In genomic region chr7:80729662-80730061, GRCm38 (mm10) we compare ENCODE assay signal across 8 mouse cellular contexts. TPM values are rescaled to one million over a fixed set of nuclear protein-coding genes. Genes with fewer than 3 reads are reported as not detected.
DNase-seq lines count a peak whose midpoint lies in the region; ATAC-seq lines count a peak whose summit lies in the region.

No protein-coding gene starts in this region.

- H3K36me3 ChIP-seq in kidney, embryonic 16.5 days (ENCODE audit: insufficient read depth, low read length) = peaks cover 68% of the 10 kb centered on the region
- H3K36me3 ChIP-seq in liver, embryonic 13.5 days = peaks cover 33% of the 10 kb centered on the region
- peaks cover 71% of the 10 kb centered on the region for H3K36me3 ChIP-seq in neural tube, embryonic 15.5 days

- no peaks in the 10 kb centered on the region for H3K4me1 ChIP-seq in kidney, embryonic 16.5 days (ENCODE audit: insufficient read depth, low read length)
- peaks cover 9% of the 10 kb centered on the region for H3K4me1 ChIP-seq in liver, embryonic 13.5 days (replicated peaks)
- no peaks in the 10 kb centered on the region for H3K4me1 ChIP-seq in neural tube, embryonic 15.5 days

- no peak overlapping the region for H3K27ac ChIP-seq in kidney, embryonic 16.5 days (ENCODE audit: low read length)
- no peak overlapping the region for H3K27ac ChIP-seq in liver, embryonic 13.5 days
- no peak overlapping the region for H3K27ac ChIP-seq in neural tube, embryonic 15.5 days (replicated peaks)

- peak; percentile 80 to 82 for DNase-seq in B cell, adult 2 months
- DNase-seq in ZHBTc4 (ENCODE audit: low read depth, low spot score) = peak; percentile 70
- DNase-seq in cerebellum, postnatal 4 days (ENCODE audit: low spot score in 2 of 2) = peak; percentile 51 to 79
- DNase-seq in gastrocnemius, postnatal 25 days = peak; percentile 33
- peak; percentile 46 for DNase-seq in liver, embryonic 13.5 days
- peak; percentile 37 to 39 for DNase-seq in thymus, adult 18-20 months

- ATAC-seq in kidney, embryonic 16.5 days (ENCODE audit: low FRiP score, low TSS enrichment) = 0 out of 2 replicates have a peak, but pooled peaks have one; percentile 25
- 0 out of 2 replicates have a peak, but pooled peaks have one; percentile 29 for ATAC-seq in liver, embryonic 13.5 days (ENCODE audit: low read depth)
- ATAC-seq in neural tube, embryonic 15.5 days (ENCODE audit: low FRiP score) = peak; percentile 57; the same call in 1 of the 2 replicates

- no peaks in the 10 kb centered on the region for H3K27me3 ChIP-seq in kidney, embryonic 16.5 days (ENCODE audit: insufficient read depth, low read length)
- H3K27me3 ChIP-seq in liver, embryonic 13.5 days = no peaks in the 10 kb centered on the region
- no peaks in the 10 kb centered on the region for H3K27me3 ChIP-seq in neural tube, embryonic 15.5 days (replicated peaks)

- 31% methylated on average over 8 of the region's 8 CpGs for WGBS in kidney, embryonic 16.5 days
- WGBS in liver, embryonic 13.5 days (ENCODE audit: insufficient replicate concordance) = 24% methylated on average over 8 of the region's 8 CpGs
- WGBS in neural tube, embryonic 15.5 days = 34% methylated on average over 8 of the region's 8 CpGs

- H3K4me3 ChIP-seq in kidney, embryonic 16.5 days (ENCODE audit: low read length) = no peak overlapping the region
- H3K4me3 ChIP-seq in liver, embryonic 13.5 days (replicated peaks) = no peak overlapping the region
- H3K4me3 ChIP-seq in neural tube, embryonic 15.5 days (replicated peaks) = no peak overlapping the region

- H3K9me3 ChIP-seq in kidney, embryonic 16.5 days (ENCODE audit: low read length) = no peaks in the 10 kb centered on the region
- H3K9me3 ChIP-seq in liver, embryonic 13.5 days (replicated peaks) = no peaks in the 10 kb centered on the region
- no peaks in the 10 kb centered on the region for H3K9me3 ChIP-seq in neural tube, embryonic 15.5 days (replicated peaks)

- H3K4me2 ChIP-seq in kidney, embryonic 16.5 days (replicated peaks; ENCODE audit: low read depth, low read length) = no peak overlapping the region
- no peak overlapping the region for H3K4me2 ChIP-seq in liver, embryonic 13.5 days
- no peak overlapping the region for H3K4me2 ChIP-seq in neural tube, embryonic 15.5 days

- no peak overlapping the region for H3K9ac ChIP-seq in kidney, embryonic 16.5 days (replicated peaks; ENCODE audit: low read length)
- no peak overlapping the region for H3K9ac ChIP-seq in liver, embryonic 13.5 days
- H3K9ac ChIP-seq in neural tube, embryonic 15.5 days (replicated peaks) = no peak overlapping the region

RNA-seq across cellular contexts. Expression of gene Crtc3, which starts 41.0 kb away (rescaled TPM):
- 10 to 100 TPM; 10.4 to 10.5 TPM for total RNA-seq in gastrocnemius, postnatal 25 days (2021)
- polyA plus RNA-seq in kidney, embryonic 16.5 days (2015; fragmentation: Nextera tagmentation; extraction: Ambion mirVana) = 18.5 and 22.2 TPM in 2 replicates
- 4.1 and 5.5 TPM in 2 replicates for polyA plus RNA-seq in liver, embryonic 13.5 days (2015; fragmentation: Nextera tagmentation; extraction: Ambion mirVana)
- 18.4 and 20.7 TPM in 2 replicates for polyA plus RNA-seq in neural tube, embryonic 15.5 days (2015; fragmentation: Nextera tagmentation; extraction: Ambion mirVana)
